Mouse (Mus musculus) kidney, adult 8-10 months (tissue): Measurements from ENCODE around the gene Zdhhc7.

Source experiments
- DNase-seq, 2 experiments: peaks; one replicate each; pipeline ENCODE4 v3.0.0; 2022

Zdhhc7 gene

GRCm38 (mm10) chr8:120032549-120033208 lies 68.6 kb downstream of the Zdhhc7 start:
- DNase-seq, result no peak
